Mouse (Mus musculus): ENCODE data around the gene Dad1. TPM values are rescaled to one million over a fixed set of nuclear protein-coding genes. Genes with fewer than 3 reads are reported as not detected.

The Dad1 gene
- 172 and 186 TPM in 2 replicates for total RNA-seq (2012; rRNA removed)
- 100 to 1,000 TPM in 1 of 2 experiments, not detected in 1; 320 TPM for polyA plus RNA-seq (2012; ENCODE audit: insufficient read depth in 1 of 2, insufficient read length in 2 of 2, low read depth in 1 of 2, low replicate concordance in 2 of 2, missing spikeins in 1 of 2)

- H3K27me3 ChIP-seq (ENCODE audit: control insufficient read depth in 1 of 2, insufficient read depth in 2 of 2, low read length in 2 of 2) = no peaks in the 10 kb centered on the region
- H3K36me3 ChIP-seq (ENCODE audit: control insufficient read depth in 1 of 2, insufficient read depth in 2 of 2, low read length in 2 of 2) = peaks cover 0 to 24% of the 10 kb centered on the region in 2 experiments; a peak in 2 of 4 replicates
- peak within 1 kb of the TSS; percentile 79 to 94 for H3K4me3 ChIP-seq (ENCODE audit: control insufficient read depth in 1 of 2, insufficient read depth in 1 of 2, low read depth in 2 of 2, low read length in 2 of 2)
- H3K9me3 ChIP-seq (replicated peaks; ENCODE audit: insufficient read depth, low read length) = no peaks in the 10 kb centered on the region
- H3K4me1 ChIP-seq (ENCODE audit: control insufficient read depth in 1 of 2, insufficient read depth in 2 of 2, low read length in 2 of 2) = peaks cover 5 to 28% of the 10 kb centered on the region in 2 experiments
- peak; percentile 99 for DNase-seq (ENCODE audit: low read depth, low spot score)
- peak; percentile 94 for TF ChIP-seq HCFC1 (IDR thresholded peaks at IDR 0.05; ENCODE audit: low read depth, low read length)
- no peak for TF ChIP-seq UBTF (IDR thresholded peaks at IDR 0.05; ENCODE audit: borderline replicate concordance, insufficient read depth, low read depth, low read length)
- no peak for TF ChIP-seq POLR2AphosphoS5 (IDR thresholded peaks at IDR 0.05; ENCODE audit: borderline replicate concordance, low read depth, low read length)
- 0 out of 6 replicates have a peak, but pooled peaks of 1 of the 3 experiments have one; percentile 1 for TF ChIP-seq CTCF (IDR thresholded peaks at IDR 0.05 in 2 of 3, conservative IDR thresholded peaks at IDR 0.05 in 1 of 3; ENCODE audit: control insufficient read depth in 1 of 3, insufficient read depth in 1 of 3, low read depth in 2 of 3, low read length in 3 of 3, poor library complexity in 1 of 3, severe bottlenecking in 1 of 3)
- TF ChIP-seq TAL1 (IDR thresholded peaks at IDR 0.05; ENCODE audit: low read length) = no peak
- TF ChIP-seq SMC3 (IDR thresholded peaks at IDR 0.05; ENCODE audit: low read depth, low read length) = no peak
- TF ChIP-seq ZMIZ1 (IDR thresholded peaks at IDR 0.05; ENCODE audit: low read depth, low read length) = peak; percentile 81; the same call in 1 of the 2 replicates
- peak; percentile 64 to 96; a peak in 3 of 4 replicates for TF ChIP-seq POLR2A (IDR thresholded peaks at IDR 0.05; ENCODE audit: control insufficient read depth in 1 of 2, insufficient read depth in 1 of 2, low read depth in 1 of 2, low read length in 2 of 2, poor library complexity in 1 of 2)
- no peak for TF ChIP-seq CHD2 (IDR thresholded peaks at IDR 0.05; ENCODE audit: low read length)
- TF ChIP-seq MXI1 (IDR thresholded peaks at IDR 0.05; ENCODE audit: low read depth, low read length) = peak; percentile 94
- peak; percentile 69; the same call in 1 of the 2 replicates for TF ChIP-seq TCF12 (IDR thresholded peaks at IDR 0.05; ENCODE audit: low read depth, low read length)
- TF ChIP-seq ETS1 (IDR thresholded peaks at IDR 0.05; ENCODE audit: low read depth, low read length) = peak; percentile 70
- TF ChIP-seq BHLHE40 (IDR thresholded peaks at IDR 0.05; ENCODE audit: borderline replicate concordance, low read depth, low read length) = no peak
- TF ChIP-seq ZNF384 (IDR thresholded peaks at IDR 0.05; ENCODE audit: low read depth, low read length) = no peak
- no peak for TF ChIP-seq ZKSCAN1 (IDR thresholded peaks at IDR 0.05; ENCODE audit: low read depth, low read length)
- TF ChIP-seq ZC3H11A (IDR thresholded peaks at IDR 0.05; ENCODE audit: low read depth, low read length) = no peak
- TF ChIP-seq CHD1 (IDR thresholded peaks at IDR 0.05; ENCODE audit: low read depth, low read length) = no peak
- TF ChIP-seq MEF2A (IDR thresholded peaks at IDR 0.05; ENCODE audit: extremely low read depth, insufficient replicate concordance, low read depth, low read length, poor library complexity, severe bottlenecking) = no peak
- peak; percentile 80 for TF ChIP-seq TBP (IDR thresholded peaks at IDR 0.05; ENCODE audit: low read depth, low read length)
- no peak for TF ChIP-seq RCOR1 (IDR thresholded peaks at IDR 0.05; ENCODE audit: low read depth, low read length)
- no peak for TF ChIP-seq RAD21 (IDR thresholded peaks at IDR 0.05; ENCODE audit: low read depth, low read length)
- TF ChIP-seq EP300 (IDR thresholded peaks at IDR 0.05; ENCODE audit: low read depth in 1 of 2, low read length in 2 of 2) = peak in 1 of 2 experiments; percentile 43; a peak in 1 of 4 replicates
- no peak for TF ChIP-seq E2F4 (IDR thresholded peaks at IDR 0.05; ENCODE audit: borderline replicate concordance, low read depth, low read length)
- TF ChIP-seq JUND (IDR thresholded peaks at IDR 0.05; ENCODE audit: low read depth, low read length) = no peak
- 0 out of 2 replicates have a peak, but pooled peaks have one; percentile 57 for TF ChIP-seq MAZ (IDR thresholded peaks at IDR 0.05; ENCODE audit: low read depth, low read length)
- TF ChIP-seq NELFE (IDR thresholded peaks at IDR 0.05; ENCODE audit: low read depth, low read length) = peak; percentile 90
- no peak for TF ChIP-seq USF1 (IDR thresholded peaks at IDR 0.05; ENCODE audit: low read depth, low read length)
- peak; percentile 57; the same call in 1 of the 2 replicates for TF ChIP-seq MAX (IDR thresholded peaks at IDR 0.05; ENCODE audit: low read length)
- TF ChIP-seq ELF1 (IDR thresholded peaks at IDR 0.05; ENCODE audit: low read depth, low read length) = peak; percentile 95
- TF ChIP-seq SIN3A (IDR thresholded peaks at IDR 0.05; ENCODE audit: low read length) = peak; percentile 100
- TF ChIP-seq NRF1 (IDR thresholded peaks at IDR 0.05; ENCODE audit: insufficient read depth, low read depth, low read length, poor library complexity, severe bottlenecking) = peak; percentile 89
- peak; percentile 90; the same call in 1 of the 2 replicates for TF ChIP-seq POLR2AphosphoS2 (IDR thresholded peaks at IDR 0.05; ENCODE audit: low read length)
- peak; percentile 68 for TF ChIP-seq MYC (IDR thresholded peaks at IDR 0.05; ENCODE audit: low read depth, low read length)
- TF ChIP-seq KAT2A (conservative IDR thresholded peaks at IDR 0.05; ENCODE audit: low read depth, low read length) = peak; percentile 85
- TF ChIP-seq USF2 (IDR thresholded peaks at IDR 0.05; ENCODE audit: borderline replicate concordance in 1 of 2, insufficient read depth in 1 of 2, low read depth in 1 of 2, low read length in 2 of 2) = no peak
- peak; percentile 76 for TF ChIP-seq GATA1 (IDR thresholded peaks at IDR 0.05; ENCODE audit: low read depth, low read length)
- peak within 1 kb of the TSS; percentile 83 for H3K9ac ChIP-seq (ENCODE audit: control insufficient read depth, low read depth, low read length, poor library complexity, severe bottlenecking)
- peak within 1 kb of the TSS; percentile 74 for H3K27ac ChIP-seq (ENCODE audit: control insufficient read depth, low read depth, low read length)
- peaks cover 30% of the 10 kb centered on the region for H3K79me2 ChIP-seq (ENCODE audit: control insufficient read depth, insufficient read depth, low read length, poor library complexity)
Measured at GRCm38 (mm10) chr14:54253741-54254291, at the start of gene Dad1, which contains the start of gene Abhd4. TSS of gene Dad1 (minus strand) at chr14:54254104. TSS of gene Abhd4 (plus strand) at chr14:54254188.
